Mouse (Mus musculus) T-helper 17 cell (primary cell): ENCODE data around the gene Fgf14.
"Not testable (repeated sequence)": the region's sequence is repeated elsewhere in the genome, so short reads cannot be mapped to it uniquely, and the experiment has no call there.

Experiments
- in situ Hi-C, 2 experiments: fragments of 300-600 bp; cut with MboI, MseI; formaldehyde crosslinking; loops; 1 replicate in 1 of 2; 2 replicates in 1 of 2; pipeline ENCODE4 v1.15.1; 2025; ENCODE audit warnings: high pct_unique_total_duplicates in 2 of 2

Gene Fgf14

GRCm38 (mm10) chr14:124485261-124485660 lies 191.7 kb downstream of the Fgf14 start:
- in situ Hi-C loops = no loop called here

GRCm38 (mm10) chr14:124474066-124474667 lies 202.8 kb downstream of the Fgf14 start:
- in situ Hi-C loops = no loop called here

GRCm38 (mm10) chr14:124470909-124471308 lies 206.0 kb downstream of the Fgf14 start:
- in situ Hi-C loops = no loop called here

GRCm38 (mm10) chr14:124455120-124455519 lies 221.8 kb downstream of the Fgf14 start:
- in situ Hi-C loops = no loop called here

GRCm38 (mm10) chr14:124446096-124446840 lies 230.7 kb downstream of the Fgf14 start:
- in situ Hi-C loops = no loop called here

- in situ Hi-C loops = no loop called here
These were observed 232.1 kb downstream of the Fgf14 start for GRCm38 (mm10) chr14:124444831-124445230.

- in situ Hi-C loops = not testable (repeated sequence)
These were observed 237.6 kb downstream of the Fgf14 start for GRCm38 (mm10) chr14:124439298-124439697.

- in situ Hi-C loops = no loop called here
These were observed 265.0 kb downstream of the Fgf14 start for GRCm38 (mm10) chr14:124411890-124412289.

- in situ Hi-C loops = no loop called here
These were observed 266.0 kb downstream of the Fgf14 start for GRCm38 (mm10) chr14:124410945-124411344.

GRCm38 (mm10) chr14:124328391-124328790 lies 348.5 kb downstream of the Fgf14 start:
- in situ Hi-C loops = no loop called here

GRCm38 (mm10) chr14:124319017-124319718 lies 357.8 kb downstream of the Fgf14 start:
- in situ Hi-C loops = no loop called here

- in situ Hi-C loops = no loop called here
These were observed 361.4 kb downstream of the Fgf14 start for GRCm38 (mm10) chr14:124315513-124315912.

GRCm38 (mm10) chr14:124287027-124287426 lies 389.9 kb downstream of the Fgf14 start:
- in situ Hi-C loops = no loop called here

GRCm38 (mm10) chr14:124278384-124278944 lies 398.5 kb downstream of the Fgf14 start:
- in situ Hi-C loops = no loop called here

- in situ Hi-C loops = no loop called here
These were observed 409.9 kb downstream of the Fgf14 start for GRCm38 (mm10) chr14:124266977-124267376.

- in situ Hi-C loops = no loop called here
These were observed 412.3 kb downstream of the Fgf14 start for GRCm38 (mm10) chr14:124264541-124265059.

GRCm38 (mm10) chr14:124263199-124263598 lies 413.7 kb downstream of the Fgf14 start:
- in situ Hi-C loops = no loop called here

- in situ Hi-C loops = no loop called here
These were observed 429.4 kb downstream of the Fgf14 start for GRCm38 (mm10) chr14:124247517-124247916.

- in situ Hi-C loops = no loop called here
These were observed 453.5 kb downstream of the Fgf14 start for GRCm38 (mm10) chr14:124223445-124223844.

GRCm38 (mm10) chr14:124222447-124222846 lies 454.5 kb downstream of the Fgf14 start:
- in situ Hi-C loops = no loop called here

- in situ Hi-C loops = no loop called here
These were observed 455.9 kb downstream of the Fgf14 start for GRCm38 (mm10) chr14:124220979-124221378.

GRCm38 (mm10) chr14:124195806-124196205 lies 481.1 kb downstream of the Fgf14 start:
- in situ Hi-C loops = no loop called here
